Mouse (Mus musculus) liver, postnatal 0 days (tissue): ENCODE results near the gene Dchs1. TPM values are rescaled to one million over a fixed set of nuclear protein-coding genes. Genes with fewer than 3 reads are reported as not detected.

ENCODE experiments used
- ATAC-seq: fragments of 200-750 bp; cut with Nextera tagmentation; 2 replicates; pipeline ENCODE4 v1.8.0; 2017; ENCODE audit warnings: mild to moderate bottlenecking, moderate library complexity
- DNase-seq: peaks from one replicate; pipeline ENCODE4 v3.0.0-alpha.2; 2016
- H3K27ac ChIP-seq: fragments of 300-500 bp; sonication (generic); 2 replicates; pipeline ENCODE4 v1.5.1; 2014; ENCODE audit warnings: antibody characterized with exemption, moderate library complexity, mild to moderate bottlenecking, low read depth
- H3K27me3 ChIP-seq: fragments of 300-500 bp; sonication (generic); 2 replicates; pipeline ENCODE4 v1.6.1; 2014; ENCODE audit warnings: low read length, control low read depth, mixed read lengths; ENCODE audit not compliant: insufficient read depth
- H3K36me3 ChIP-seq: fragments of 300-500 bp; sonication (generic); replicated peaks from 2 replicates; pipeline ENCODE4 v1.6.1; 2014; ENCODE audit warnings: mild to moderate bottlenecking, control low read depth, low read length, moderate library complexity, mixed read lengths; ENCODE audit not compliant: insufficient read depth
- H3K4me1 ChIP-seq: fragments of 300-500 bp; sonication (generic); 2 replicates; pipeline ENCODE4 v1.6.1; 2014; ENCODE audit warnings: antibody characterized with exemption, mild to moderate bottlenecking, control low read depth; ENCODE audit not compliant: insufficient read depth
- H3K4me2 ChIP-seq: fragments of 300-500 bp; sonication (generic); 2 replicates; pipeline ENCODE4 v1.6.1; 2014; ENCODE audit warnings: low read depth, mild to moderate bottlenecking, low read length, moderate library complexity, mixed read lengths
- H3K4me3 ChIP-seq: fragments of 300-500 bp; sonication (generic); 2 replicates; pipeline ENCODE4 v1.5.1; 2014; ENCODE audit warnings: low read depth, low read length
- H3K9ac ChIP-seq: fragments of 300-500 bp; sonication (generic); replicated peaks from 2 replicates; pipeline ENCODE4 v1.6.1; 2014; ENCODE audit warnings: mild to moderate bottlenecking, moderate library complexity
- H3K9me3 ChIP-seq: fragments of 300-500 bp; sonication (generic); 2 replicates; pipeline ENCODE4 v1.6.1; 2016; ENCODE audit warnings: mild to moderate bottlenecking, control low read depth, low read length, mixed read lengths
- CTCF ChIP-seq: sonication (generic); IDR thresholded peaks from 2 replicates; pipeline ENCODE4 v1.5.1; 2016; ENCODE audit warnings: antibody characterized with exemption, low read depth
- EP300 ChIP-seq: IDR thresholded peaks from 2 replicates; pipeline ENCODE4 v1.6.1; 2016; ENCODE audit warnings: antibody characterized with exemption, low read depth, mild to moderate bottlenecking
- WGBS: fragments of 180-500 bp; shearing (Covaris S2); extraction: QIAGEN DNeasy Blood & Tissue Kit; methylation state at CpG from one replicate; pipeline ENCODE4 v1.1.7; 2014; ENCODE audit not compliant: insufficient replicate concordance; 5-methylcytosine and 5-hydroxymethylcytosine counted together
- polyA plus RNA-seq: library from polyadenylated mRNA; unstranded; fragments of >200 nt; fragmentation: Nextera tagmentation; extraction: Ambion mirVana; gene quantifications from 2 replicates; pipeline ENCODE4 v1.2.1, GENCODE M21; 2015

The Dchs1 gene
- polyA plus RNA-seq, 1 experiment from 2014 or later, result 0.58 TPM

DNA sequence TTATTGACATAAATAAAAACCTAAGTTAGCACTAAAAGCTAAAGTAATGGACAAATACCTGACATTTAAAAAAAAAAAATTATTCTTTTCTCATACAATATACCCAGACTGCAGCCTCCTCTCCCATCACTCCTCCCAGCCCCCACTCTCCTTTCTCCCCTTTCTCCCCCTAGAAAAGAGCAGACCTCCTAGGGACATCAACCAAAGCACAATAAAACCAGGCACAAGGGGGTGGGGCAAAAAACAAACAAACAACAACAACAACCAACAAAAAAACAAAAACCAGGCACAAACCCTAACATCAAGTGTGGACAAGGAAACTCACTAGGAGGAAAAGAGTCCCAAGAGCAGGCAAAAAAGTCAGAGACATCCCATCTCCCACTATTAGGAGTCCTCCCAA, 24.1 kb upstream of the Dchs1 start:
- DNase-seq (no peak), ATAC-seq (no peak)
- no peaks in the 10 kb centered on the region for H3K27me3 ChIP-seq
- no peaks in the 10 kb centered on the region for H3K9me3 ChIP-seq
- H3K4me1 ChIP-seq, result peaks cover 18% of the 10 kb centered on the region
- H3K9ac ChIP-seq, result no peak overlapping the region
- peak overlapping the region; percentile 41 for H3K4me2 ChIP-seq
- TF ChIP-seq CTCF, result no peak
- TF ChIP-seq EP300, result no peak
- no peak overlapping the region for H3K4me3 ChIP-seq
- H3K27ac ChIP-seq, result no peak overlapping the region
- H3K36me3 ChIP-seq, result peaks cover 8% of the 10 kb centered on the region

- no peaks in the 10 kb centered on the region for H3K9me3 ChIP-seq
- H3K27ac ChIP-seq, result peak within 1 kb of the TSS; percentile 90
- peaks cover 8% of the 10 kb centered on the region for H3K36me3 ChIP-seq
- peak within 1 kb of the TSS; percentile 92 for H3K4me2 ChIP-seq
- DNase-seq (peak; percentile 100), ATAC-seq (peak; percentile 97)
- H3K4me3 ChIP-seq, result peak within 1 kb of the TSS; percentile 79
- TF ChIP-seq CTCF, result peak; percentile 99
- TF ChIP-seq EP300, result peak; percentile 53; the same call in 1 of the 2 replicates
- WGBS, result 0% methylated on average over 48 of the region's 52 CpGs
- no peaks in the 10 kb centered on the region for H3K27me3 ChIP-seq
- peak within 1 kb of the TSS; percentile 86 for H3K9ac ChIP-seq
- H3K4me1 ChIP-seq, result peaks cover 20% of the 10 kb centered on the region
These were observed 23.5 kb upstream of the Dchs1 start, which contains the start of gene Mrpl17 for GRCm38 (mm10) chr7:105810877-105811489. Mrpl17 (minus strand) TSS chr7:105811099.

GRCm38 (mm10) chr7:105810280-105810876, 22.9 kb upstream of the Dchs1 start:
- WGBS, result 2% methylated on average over 37 of the region's 37 CpGs
- Histone ChIP-seq H3K4me2 (peak overlapping the region; percentile 92), H3K36me3 (peaks cover 8% of the 10 kb centered on the region), H3K27ac (peak overlapping the region; percentile 90), H3K9me3 (no peaks in the 10 kb centered on the region), H3K9ac (peak overlapping the region; percentile 86), H3K4me1 (peaks cover 21% of the 10 kb centered on the region), H3K27me3 (no peaks in the 10 kb centered on the region), H3K4me3 (peak overlapping the region; percentile 79)
- TF ChIP-seq EP300 (no peak), CTCF (no peak)
- ATAC-seq, result peak; percentile 31
- DNase-seq, result no peak

DNA sequence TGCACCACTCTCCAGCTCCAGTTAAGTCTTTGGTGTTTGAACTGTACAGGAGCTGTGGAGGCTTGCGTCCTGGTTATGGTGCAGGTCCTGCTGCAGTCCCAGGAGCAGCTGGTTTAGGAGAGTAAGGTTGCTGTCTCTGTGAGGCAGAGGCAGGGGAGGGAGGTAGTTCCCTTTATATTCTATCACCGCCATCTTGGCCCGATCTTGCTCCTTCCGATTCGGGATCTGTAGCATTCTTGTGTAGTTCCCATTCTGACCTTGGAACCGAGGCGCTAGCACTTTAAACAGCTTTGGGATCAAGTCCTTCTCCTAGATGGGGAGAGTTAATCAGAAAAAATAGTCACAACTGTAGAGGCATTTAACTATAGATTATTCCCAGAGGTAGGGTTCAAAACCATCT, 22.4 kb upstream of the Dchs1 start:
- Histone ChIP-seq H3K9ac (peak overlapping the region; percentile 86), H3K27ac (peak overlapping the region; percentile 90; the same call in 1 of the 2 replicates), H3K27me3 (no peaks in the 10 kb centered on the region), H3K4me2 (peak overlapping the region; percentile 92), H3K36me3 (peaks cover 8% of the 10 kb centered on the region), H3K9me3 (no peaks in the 10 kb centered on the region), H3K4me3 (peak overlapping the region; percentile 79), H3K4me1 (peaks cover 21% of the 10 kb centered on the region)
- 64% methylated on average over 7 of the region's 7 CpGs for WGBS
- no peak for TF ChIP-seq EP300
- TF ChIP-seq CTCF, result no peak
- ATAC-seq, result no peak
- DNase-seq, result no peak

DNA sequence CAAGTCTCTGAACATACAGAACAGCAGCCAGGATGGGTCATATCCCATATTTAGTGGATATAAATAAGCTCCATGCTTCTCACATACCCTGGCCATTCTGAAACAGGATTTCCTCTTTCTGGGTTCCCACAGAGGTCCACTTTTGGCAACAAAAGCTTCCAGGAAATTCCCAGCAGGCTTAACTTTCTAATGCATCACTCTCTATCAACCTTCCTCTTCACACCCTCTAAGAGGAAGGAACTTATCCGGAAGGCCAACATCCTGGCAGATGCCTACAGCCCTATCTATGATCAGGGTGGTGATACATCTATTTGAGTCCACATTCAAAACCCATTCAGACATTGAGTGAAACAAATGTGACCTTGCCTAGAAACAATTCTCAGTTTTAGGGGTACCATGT, 20.9 kb upstream of the Dchs1 start:
- Histone ChIP-seq H3K9ac (no peak overlapping the region), H3K36me3 (peaks cover 8% of the 10 kb centered on the region), H3K9me3 (no peaks in the 10 kb centered on the region), H3K27me3 (no peaks in the 10 kb centered on the region), H3K4me2 (no peak overlapping the region), H3K4me3 (no peak overlapping the region), H3K27ac (0 out of 2 replicates have a peak overlapping the region, but pooled peaks have one; percentile 32), H3K4me1 (peaks cover 21% of the 10 kb centered on the region)
- DNase-seq (no peak), ATAC-seq (no peak)
- 41% methylated on average over 1 of the region's 1 CpGs for WGBS
- TF ChIP-seq CTCF (no peak), EP300 (peak; percentile 31; the same call in 1 of the 2 replicates)

- Histone ChIP-seq H3K4me2 (no peak overlapping the region), H3K4me1 (peaks cover 21% of the 10 kb centered on the region), H3K27ac (peak overlapping the region; percentile 63), H3K27me3 (no peaks in the 10 kb centered on the region), H3K9me3 (no peaks in the 10 kb centered on the region), H3K36me3 (peaks cover 8% of the 10 kb centered on the region), H3K9ac (no peak overlapping the region), H3K4me3 (no peak overlapping the region)
- TF ChIP-seq CTCF (no peak), EP300 (0 out of 2 replicates have a peak, but pooled peaks have one; percentile 33)
- ATAC-seq (peak; percentile 8; the same call in 1 of the 2 replicates), DNase-seq (peak; percentile 34)
- 47% methylated on average over 2 of the region's 2 CpGs for WGBS
These were observed 19.3 kb upstream of the Dchs1 start for GRCm38 (mm10) chr7:105806716-105807115.
